In genomic region chr11:77752525-77752924, GRCm38 (mm10) we compare ENCODE assay signal across 34 mouse cellular contexts. TPM values are rescaled to one million over a fixed set of nuclear protein-coding genes. Genes with fewer than 3 reads are reported as not detected.
DNase-seq lines count a peak whose midpoint lies in the region; ATAC-seq lines count a peak whose summit lies in the region.
"Had no signal": no experiment of that assay in that cellular context is flagged by ENCODE, and none has a peak within 500 bp of the region (broad histone marks: within the 10 kb centered on the region; RNA-seq: fewer than 3 reads in every experiment).

No protein-coding gene starts in this region.

- H3K27ac ChIP-seq in intestine, embryonic 16.5 days (ENCODE audit: low read length) = no peak overlapping the region
- no peak overlapping the region for H3K27ac ChIP-seq in intestine, embryonic 15.5 days
- H3K27ac ChIP-seq in liver, embryonic 13.5 days = peak overlapping the region; percentile 93
- no peak overlapping the region for H3K27ac ChIP-seq in forebrain, embryonic 16.5 days (ENCODE audit: low read length)
- H3K27ac ChIP-seq: embryonic facial prominence, embryonic 10.5 days; forebrain, embryonic 12.5 days; hindbrain, embryonic 12.5 days; kidney, postnatal 0 days; limb, embryonic 12.5 days; neural tube, embryonic 12.5 days had no signal

- no peaks in the 10 kb centered on the region for H3K27me3 ChIP-seq in intestine, embryonic 16.5 days (replicated peaks; ENCODE audit: control insufficient read depth, insufficient read depth, low read length)
- no peaks in the 10 kb centered on the region for H3K27me3 ChIP-seq in intestine, embryonic 15.5 days (replicated peaks)
- H3K27me3 ChIP-seq in erythroblast, embryonic 14.5 days (ENCODE audit: control insufficient read depth) = no peaks in the 10 kb centered on the region
- no peaks in the 10 kb centered on the region for H3K27me3 ChIP-seq in liver, embryonic 13.5 days
- no peaks in the 10 kb centered on the region for H3K27me3 ChIP-seq in forebrain, embryonic 16.5 days (replicated peaks; ENCODE audit: control insufficient read depth, insufficient read depth, low read length)
- H3K27me3 ChIP-seq: CH12.LX; hindbrain, embryonic 12.5 days; neural tube, embryonic 12.5 days had no signal

- no peak overlapping the region for H3K4me2 ChIP-seq in intestine, embryonic 16.5 days (ENCODE audit: low read depth, low read length)
- no peak overlapping the region for H3K4me2 ChIP-seq in intestine, embryonic 15.5 days (replicated peaks)
- H3K4me2 ChIP-seq in liver, embryonic 13.5 days = peak overlapping the region; percentile 65
- H3K4me2 ChIP-seq in forebrain, embryonic 16.5 days (ENCODE audit: low read length) = no peak overlapping the region
- H3K4me2 ChIP-seq: forebrain, embryonic 12.5 days; hindbrain, embryonic 12.5 days; limb, embryonic 12.5 days; neural tube, embryonic 12.5 days had no signal

- DNase-seq in liver, embryonic 13.5 days = peak; percentile 45
- DNase-seq in T-cell, adult 2 months (ENCODE audit: low spot score) = no peak
- DNase-seq: B cell, adult 2 months; cerebellum, adult 11 months; cerebellum, adult 9-11 months; gastrocnemius, postnatal 36 days; kidney, adult 2 months; lung, adult 2 months; midbrain, embryonic 14.5 days had no signal

- no peaks in the 10 kb centered on the region for H3K9me3 ChIP-seq in intestine, embryonic 16.5 days (ENCODE audit: control insufficient read depth, low read length)
- H3K9me3 ChIP-seq in intestine, embryonic 15.5 days = no peaks in the 10 kb centered on the region
- H3K9me3 ChIP-seq in erythroblast, embryonic 14.5 days (ENCODE audit: control insufficient read depth, low read length) = no peaks in the 10 kb centered on the region
- H3K9me3 ChIP-seq in liver, embryonic 13.5 days (replicated peaks) = no peaks in the 10 kb centered on the region
- H3K9me3 ChIP-seq in forebrain, embryonic 16.5 days (ENCODE audit: control insufficient read depth, low read length) = no peaks in the 10 kb centered on the region
- H3K9me3 ChIP-seq: embryonic facial prominence, embryonic 10.5 days; forebrain, embryonic 12.5 days; G1E; hindbrain, embryonic 12.5 days; limb, embryonic 12.5 days; megakaryocyte, embryonic 14.5 days; neural tube, embryonic 12.5 days had no signal

- no peak overlapping the region for H3K9ac ChIP-seq in intestine, embryonic 16.5 days (ENCODE audit: low read depth, low read length)
- no peak overlapping the region for H3K9ac ChIP-seq in intestine, embryonic 15.5 days
- peak overlapping the region; percentile 66 for H3K9ac ChIP-seq in liver, embryonic 13.5 days
- no peak overlapping the region for H3K9ac ChIP-seq in forebrain, embryonic 16.5 days (replicated peaks; ENCODE audit: low read depth, low read length)
- H3K9ac ChIP-seq: forebrain, embryonic 12.5 days; hindbrain, embryonic 12.5 days; limb, embryonic 12.5 days; neural tube, embryonic 12.5 days had no signal

- 58% methylated on average over 5 of the region's 5 CpGs for WGBS in intestine, embryonic 16.5 days
- WGBS in intestine, embryonic 15.5 days = 63% methylated on average over 5 of the region's 5 CpGs
- WGBS in liver, embryonic 13.5 days (ENCODE audit: insufficient replicate concordance) = 28% methylated on average over 5 of the region's 5 CpGs
- 80% methylated on average over 5 of the region's 5 CpGs for WGBS in forebrain, embryonic 16.5 days

- H3K4me3 ChIP-seq in intestine, embryonic 16.5 days (ENCODE audit: low read length) = no peak overlapping the region
- no peak overlapping the region for H3K4me3 ChIP-seq in intestine, embryonic 15.5 days (replicated peaks)
- peak overlapping the region; percentile 51 for H3K4me3 ChIP-seq in erythroblast, embryonic 14.5 days (replicated peaks)
- peak overlapping the region; percentile 32 for H3K4me3 ChIP-seq in liver, embryonic 13.5 days (replicated peaks)
- no peak overlapping the region for H3K4me3 ChIP-seq in forebrain, embryonic 16.5 days (replicated peaks; ENCODE audit: low read length)
- H3K4me3 ChIP-seq: embryonic facial prominence, embryonic 10.5 days; forebrain, embryonic 12.5 days; hindbrain, embryonic 12.5 days; limb, embryonic 12.5 days; megakaryocyte, embryonic 14.5 days; neural tube, embryonic 12.5 days had no signal

- H3K4me1 ChIP-seq in intestine, embryonic 16.5 days (ENCODE audit: control insufficient read depth, insufficient read depth, low read length) = no peaks in the 10 kb centered on the region
- H3K4me1 ChIP-seq in intestine, embryonic 15.5 days (replicated peaks) = no peaks in the 10 kb centered on the region
- peaks cover 63% of the 10 kb centered on the region for H3K4me1 ChIP-seq in erythroblast, embryonic 14.5 days (ENCODE audit: control insufficient read depth)
- H3K4me1 ChIP-seq in liver, embryonic 13.5 days (replicated peaks) = peaks cover 44% of the 10 kb centered on the region
- H3K4me1 ChIP-seq in forebrain, embryonic 16.5 days (replicated peaks; ENCODE audit: control insufficient read depth, insufficient read depth, low read length) = no peaks in the 10 kb centered on the region
- H3K4me1 ChIP-seq: embryonic facial prominence, embryonic 10.5 days; forebrain, embryonic 12.5 days; hindbrain, embryonic 12.5 days; limb, embryonic 12.5 days; neural tube, embryonic 12.5 days had no signal

- ATAC-seq in intestine, embryonic 16.5 days = peak; percentile 38; the same call in 1 of the 2 replicates
- ATAC-seq in intestine, embryonic 15.5 days = no peak
- ATAC-seq in liver, embryonic 13.5 days (ENCODE audit: low read depth) = peak; percentile 85
- peak; percentile 41; the same call in 1 of the 2 replicates for ATAC-seq in megakaryocyte-erythroid progenitor cell, adult 5-6 weeks (replicated peaks; ENCODE audit: low FRiP score, low TSS enrichment, poor library complexity, severe bottlenecking)
- ATAC-seq in activated CD4-positive, CD25-positive, alpha-beta regulatory T cell, adult 4 months = no peak
- ATAC-seq in forebrain, embryonic 16.5 days = no peak

- no peaks in the 10 kb centered on the region for H3K36me3 ChIP-seq in intestine, embryonic 16.5 days (ENCODE audit: control insufficient read depth, insufficient read depth, low read length)
- H3K36me3 ChIP-seq in intestine, embryonic 15.5 days = no peaks in the 10 kb centered on the region
- H3K36me3 ChIP-seq in erythroblast, embryonic 14.5 days (ENCODE audit: control insufficient read depth) = no peaks in the 10 kb centered on the region
- no peaks in the 10 kb centered on the region for H3K36me3 ChIP-seq in liver, embryonic 13.5 days
- H3K36me3 ChIP-seq in forebrain, embryonic 16.5 days (ENCODE audit: control insufficient read depth, insufficient read depth) = no peaks in the 10 kb centered on the region
- H3K36me3 ChIP-seq: embryonic facial prominence, embryonic 10.5 days; forebrain, embryonic 12.5 days; G1E; hindbrain, embryonic 12.5 days; limb, embryonic 12.5 days; neural tube, embryonic 12.5 days had no signal

RNA-seq across cellular contexts. Expression of gene Myo18a, which starts 10.5 kb away (rescaled TPM):
- polyA plus RNA-seq in intestine, embryonic 16.5 days (2015; fragmentation: Nextera tagmentation; extraction: Ambion mirVana) = 31.2 and 31.8 TPM in 2 replicates
- 27.7 and 32.1 TPM in 2 replicates for polyA plus RNA-seq in intestine, embryonic 15.5 days (2015; fragmentation: Nextera tagmentation; extraction: Ambion mirVana)
- 5.1 and 7.7 TPM in 2 replicates for polyA plus RNA-seq in erythroblast, embryonic 14.5 days (2012)
- 17.3 and 21.8 TPM in 2 replicates for polyA plus RNA-seq in liver, embryonic 13.5 days (2015; fragmentation: Nextera tagmentation; extraction: Ambion mirVana)
- 69.3 and 99.2 TPM in 2 replicates for total RNA-seq in megakaryocyte-erythroid progenitor cell, adult 5-6 weeks (2014; fragmentation: Nextera tagmentation)
- total RNA-seq in megakaryocyte-erythroid progenitor cell, adult 5-6 weeks (2017) = 84.3 and 107 TPM in 2 replicates
- 10 to 100 TPM; 22.1 to 29.7 TPM for polyA plus RNA-seq in activated CD4-positive, CD25-positive, alpha-beta regulatory T cell, adult 4 months (2017; shearing (Covaris generic))
- 54.8 and 59.8 TPM in 2 replicates for polyA plus RNA-seq in forebrain, embryonic 16.5 days (2015; fragmentation: Nextera tagmentation; extraction: Ambion mirVana)

RNA-seq across cellular contexts. Expression of gene Cryba1, which starts 27.4 kb away (rescaled TPM):
- not detected in 2 replicates for polyA plus RNA-seq in intestine, embryonic 16.5 days (2015; fragmentation: Nextera tagmentation; extraction: Ambion mirVana)
- 0.18 TPM in 1 of 2 replicates, not detected in the other for polyA plus RNA-seq in intestine, embryonic 15.5 days (2015; fragmentation: Nextera tagmentation; extraction: Ambion mirVana)
- polyA plus RNA-seq in erythroblast, embryonic 14.5 days (2012) = not detected in 2 replicates
- 0.24 TPM in 1 of 2 replicates, not detected in the other for polyA plus RNA-seq in liver, embryonic 13.5 days (2015; fragmentation: Nextera tagmentation; extraction: Ambion mirVana)
- not detected in 2 replicates for total RNA-seq in megakaryocyte-erythroid progenitor cell, adult 5-6 weeks (2014; fragmentation: Nextera tagmentation)
- not detected in 2 replicates for total RNA-seq in megakaryocyte-erythroid progenitor cell, adult 5-6 weeks (2017)
- under 1 TPM in 1 of 2 experiments, not detected in 1; 0.73 TPM for polyA plus RNA-seq in activated CD4-positive, CD25-positive, alpha-beta regulatory T cell, adult 4 months (2017; shearing (Covaris generic))
- 0.19 and 0.66 TPM in 2 replicates for polyA plus RNA-seq in forebrain, embryonic 16.5 days (2015; fragmentation: Nextera tagmentation; extraction: Ambion mirVana)
- total RNA-seq: CH12.LX; gastrocnemius, adult 18-20 months; gastrocnemius, postnatal 36 days; heart, adult 8-10 months; heart, postnatal 25 days had no signal
- polyA plus RNA-seq: cortical plate, adult 2 months; G1E; heart, embryonic 14.5 days; kidney, adult 2 months; kidney, postnatal 0 days; large intestine, adult 2 months; limb, embryonic 12.5 days; lung, adult 2 months; stomach, embryonic 16.5 days; urinary bladder, adult 2 months had no signal

RNA-seq across cellular contexts. Expression of gene Gm10277, which starts 35.0 kb away (rescaled TPM):
- polyA plus RNA-seq in intestine, embryonic 16.5 days (2015; fragmentation: Nextera tagmentation; extraction: Ambion mirVana) = 0.89 and 1.0 TPM in 2 replicates
- 0.93 and 1.5 TPM in 2 replicates for polyA plus RNA-seq in intestine, embryonic 15.5 days (2015; fragmentation: Nextera tagmentation; extraction: Ambion mirVana)
- not detected in 2 replicates for polyA plus RNA-seq in erythroblast, embryonic 14.5 days (2012)
- polyA plus RNA-seq in liver, embryonic 13.5 days (2015; fragmentation: Nextera tagmentation; extraction: Ambion mirVana) = 0.57 and 0.78 TPM in 2 replicates
- total RNA-seq in megakaryocyte-erythroid progenitor cell, adult 5-6 weeks (2014; fragmentation: Nextera tagmentation) = not detected in 2 replicates
- not detected in 2 replicates for total RNA-seq in megakaryocyte-erythroid progenitor cell, adult 5-6 weeks (2017)
- polyA plus RNA-seq in activated CD4-positive, CD25-positive, alpha-beta regulatory T cell, adult 4 months (2017; shearing (Covaris generic)) = under 1 TPM; 0.20 to 0.57 TPM
- 0.99 and 3.3 TPM in 2 replicates for polyA plus RNA-seq in forebrain, embryonic 16.5 days (2015; fragmentation: Nextera tagmentation; extraction: Ambion mirVana)
- total RNA-seq: CH12.LX; gastrocnemius, adult 18-20 months; gastrocnemius, postnatal 36 days; heart, adult 8-10 months; heart, postnatal 25 days; layer of hippocampus, postnatal 10 days had no signal
- polyA plus RNA-seq: brain, embryonic 14.5 days; cortical plate, adult 2 months; G1E; kidney, adult 2 months; lung, adult 2 months; urinary bladder, adult 2 months had no signal

Comparison
In these comparisons a context has a peak if more than half of its experiments do, and no peak if none do; other contexts are left out.
1. ATAC-seq: peak in intestine, embryonic 16.5 days (single experiment), liver, embryonic 13.5 days (single experiment) and megakaryocyte-erythroid progenitor cell, adult 5-6 weeks (single experiment); none in intestine, embryonic 15.5 days (single experiment), activated CD4-positive, CD25-positive, alpha-beta regulatory T cell, adult 4 months (single experiment) and forebrain, embryonic 16.5 days (single experiment).
2. H3K4me3 ChIP-seq: peak in erythroblast, embryonic 14.5 days (single experiment) and liver, embryonic 13.5 days (single experiment); none in intestine, embryonic 16.5 days (single experiment), intestine, embryonic 15.5 days (single experiment) and forebrain, embryonic 16.5 days (single experiment).